Mouse (Mus musculus): Measurements from ENCODE around the gene 2210016L21Rik. TPM values are rescaled to one million over a fixed set of nuclear protein-coding genes. Genes with fewer than 3 reads are reported as not detected.
A peak's percentile ranks its signal among the peaks of the same experiment; 100 is the strongest.
"Not testable (repeated sequence)": the region's sequence is repeated elsewhere in the genome, so short reads cannot be mapped to it uniquely, and the experiment has no call there.

Gene 2210016L21Rik
- polyA plus RNA-seq, 1 experiment: 26.1 TPM

- not testable (repeated sequence) for H3K4me3 ChIP-seq (ENCODE audit: insufficient read depth, low read depth, low read length); H3K36me3 ChIP-seq (ENCODE audit: control insufficient read depth, insufficient read depth, low read length); H3K4me1 ChIP-seq (ENCODE audit: control insufficient read depth, insufficient read depth, low read length); H3K27me3 ChIP-seq (replicated peaks; ENCODE audit: control insufficient read depth, insufficient read depth, low read length); DNase-seq; H3K27ac ChIP-seq (ENCODE audit: insufficient read depth, low read depth, low read length)
- peak; percentile 18; the same call in 1 of the 2 replicates for TF ChIP-seq CTCF (conservative IDR thresholded peaks at IDR 0.05; ENCODE audit: insufficient read depth, insufficient read length, low read depth, low read length)
- WGBS: 66% methylated on average over 3 of the region's 3 CpGs
Measured at GRCm38 (mm10) chr5:114941138-114941537, 820 bp upstream of the 2210016L21Rik start.

- TF ChIP-seq CTCF (conservative IDR thresholded peaks at IDR 0.05; ENCODE audit: insufficient read depth, insufficient read length, low read depth, low read length) (no peak), POLR2A (IDR thresholded peaks at IDR 0.05; ENCODE audit: low read depth, low read length) (no peak)
- no peak for DNase-seq
- WGBS: 29% methylated on average over 4 of the region's 4 CpGs
- Histone ChIP-seq H3K27ac (ENCODE audit: insufficient read depth, low read depth, low read length) (no peak overlapping the region), H3K4me3 (ENCODE audit: insufficient read depth, low read depth, low read length) (peak overlapping the region; percentile 73), H3K36me3 (ENCODE audit: control insufficient read depth, insufficient read depth, low read length) (peaks cover 3% of the 10 kb centered on the region; the same call in 1 of the 2 replicates), H3K4me1 (ENCODE audit: control insufficient read depth, insufficient read depth, low read length) (peaks cover 5% of the 10 kb centered on the region; the same call in 1 of the 2 replicates), H3K27me3 (replicated peaks; ENCODE audit: control insufficient read depth, insufficient read depth, low read length) (no peaks in the 10 kb centered on the region)
Measured at GRCm38 (mm10) chr5:114942766-114943130, 790 bp downstream of the 2210016L21Rik start.

GRCm38 (mm10) chr5:114945072-114945471 is 3.1 kb downstream of the 2210016L21Rik start:
- peaks cover 5% of the 10 kb centered on the region; the same call in 1 of the 2 replicates for H3K4me1 ChIP-seq (ENCODE audit: control insufficient read depth, insufficient read depth, low read length)
- H3K27ac ChIP-seq (ENCODE audit: insufficient read depth, low read depth, low read length): no peak overlapping the region
- peak; percentile 78 for DNase-seq
- H3K4me3 ChIP-seq (ENCODE audit: insufficient read depth, low read depth, low read length): no peak overlapping the region
- TF ChIP-seq POLR2A (IDR thresholded peaks at IDR 0.05; ENCODE audit: low read depth, low read length) (no peak), CTCF (conservative IDR thresholded peaks at IDR 0.05; ENCODE audit: insufficient read depth, insufficient read length, low read depth, low read length) (no peak)
- peaks cover 5% of the 10 kb centered on the region; the same call in 1 of the 2 replicates for H3K36me3 ChIP-seq (ENCODE audit: control insufficient read depth, insufficient read depth, low read length)
- 65% methylated on average over 10 of the region's 10 CpGs for WGBS
- H3K27me3 ChIP-seq (replicated peaks; ENCODE audit: control insufficient read depth, insufficient read depth, low read length): no peaks in the 10 kb centered on the region

GRCm38 (mm10) chr5:114948891-114949290 is 6.9 kb downstream of the 2210016L21Rik start:
- H3K4me3 ChIP-seq (ENCODE audit: insufficient read depth, low read depth, low read length): no peak overlapping the region
- peak; percentile 65 for DNase-seq
- peaks cover 5% of the 10 kb centered on the region; the same call in 1 of the 2 replicates for H3K36me3 ChIP-seq (ENCODE audit: control insufficient read depth, insufficient read depth, low read length)

GRCm38 (mm10) chr5:114949316-114949715 is 7.4 kb downstream of the 2210016L21Rik start:
- Histone ChIP-seq H3K36me3 (ENCODE audit: control insufficient read depth, insufficient read depth, low read length) (peaks cover 5% of the 10 kb centered on the region; the same call in 1 of the 2 replicates), H3K27me3 (replicated peaks; ENCODE audit: control insufficient read depth, insufficient read depth, low read length) (no peaks in the 10 kb centered on the region), H3K27ac (ENCODE audit: insufficient read depth, low read depth, low read length) (no peak overlapping the region), H3K4me1 (ENCODE audit: control insufficient read depth, insufficient read depth, low read length) (0 out of 2 replicates have a peak, but pooled peaks cover 2% of the 10 kb centered on the region), H3K4me3 (ENCODE audit: insufficient read depth, low read depth, low read length) (no peak overlapping the region)
- WGBS: 38% methylated on average over 5 of the region's 5 CpGs
- DNase-seq: no peak
- TF ChIP-seq CTCF (conservative IDR thresholded peaks at IDR 0.05; ENCODE audit: insufficient read depth, insufficient read length, low read depth, low read length) (no peak), POLR2A (IDR thresholded peaks at IDR 0.05; ENCODE audit: low read depth, low read length) (no peak)

More at GRCm38 (mm10) chr5:114948891-114949290, 6.9 kb downstream of the 2210016L21Rik start:
- Histone ChIP-seq H3K27ac (ENCODE audit: insufficient read depth, low read depth, low read length) (no peak overlapping the region), H3K4me1 (ENCODE audit: control insufficient read depth, insufficient read depth, low read length) (0 out of 2 replicates have a peak, but pooled peaks cover 2% of the 10 kb centered on the region), H3K27me3 (replicated peaks; ENCODE audit: control insufficient read depth, insufficient read depth, low read length) (no peaks in the 10 kb centered on the region)
- TF ChIP-seq CTCF (conservative IDR thresholded peaks at IDR 0.05; ENCODE audit: insufficient read depth, insufficient read length, low read depth, low read length): no peak
- TF ChIP-seq POLR2A (IDR thresholded peaks at IDR 0.05; ENCODE audit: low read depth, low read length): no peak
- WGBS: 24% methylated on average over 6 of the region's 6 CpGs

GRCm38 (mm10) chr5:114949812-114950211 is 7.9 kb downstream of the 2210016L21Rik start:
- DNase-seq: no peak
- 0 out of 2 replicates have a peak, but pooled peaks cover 2% of the 10 kb centered on the region for H3K4me1 ChIP-seq (ENCODE audit: control insufficient read depth, insufficient read depth, low read length)
- WGBS: 84% methylated on average over 9 of the region's 9 CpGs
- H3K27me3 ChIP-seq (replicated peaks; ENCODE audit: control insufficient read depth, insufficient read depth, low read length): no peaks in the 10 kb centered on the region
- TF ChIP-seq POLR2A (IDR thresholded peaks at IDR 0.05; ENCODE audit: low read depth, low read length) (no peak), CTCF (conservative IDR thresholded peaks at IDR 0.05; ENCODE audit: insufficient read depth, insufficient read length, low read depth, low read length) (no peak)
- no peak overlapping the region for H3K27ac ChIP-seq (ENCODE audit: insufficient read depth, low read depth, low read length)
- H3K36me3 ChIP-seq (ENCODE audit: control insufficient read depth, insufficient read depth, low read length): peaks cover 5% of the 10 kb centered on the region; the same call in 1 of the 2 replicates
- H3K4me3 ChIP-seq (ENCODE audit: insufficient read depth, low read depth, low read length): no peak overlapping the region

GRCm38 (mm10) chr5:114950669-114951068 is 8.7 kb downstream of the 2210016L21Rik start:
- H3K27ac ChIP-seq (ENCODE audit: insufficient read depth, low read depth, low read length): no peak overlapping the region
- H3K36me3 ChIP-seq (ENCODE audit: control insufficient read depth, insufficient read depth, low read length): peaks cover 5% of the 10 kb centered on the region; the same call in 1 of the 2 replicates
- DNase-seq: no peak
- WGBS: 84% methylated on average over 12 of the region's 12 CpGs
- no peak overlapping the region for H3K4me3 ChIP-seq (ENCODE audit: insufficient read depth, low read depth, low read length)
- H3K4me1 ChIP-seq (ENCODE audit: control insufficient read depth, insufficient read depth, low read length): 0 out of 2 replicates have a peak, but pooled peaks cover 2% of the 10 kb centered on the region
- TF ChIP-seq POLR2A (IDR thresholded peaks at IDR 0.05; ENCODE audit: low read depth, low read length): no peak
- no peak for TF ChIP-seq CTCF (conservative IDR thresholded peaks at IDR 0.05; ENCODE audit: insufficient read depth, insufficient read length, low read depth, low read length)
- H3K27me3 ChIP-seq (replicated peaks; ENCODE audit: control insufficient read depth, insufficient read depth, low read length): no peaks in the 10 kb centered on the region

Data from kidney, adult 2 months (tissue).